Mouse (Mus musculus) embryonic facial prominence, embryonic 12.5 days (tissue): Measurements from ENCODE around the gene Olfr1511. TPM values are rescaled to one million over a fixed set of nuclear protein-coding genes. Genes with fewer than 3 reads are reported as not detected.
"Not testable (repeated sequence)": the region's sequence is repeated elsewhere in the genome, so short reads cannot be mapped to it uniquely, and the experiment has no call there.

ENCODE experiments used
- ATAC-seq: fragments of 200-750 bp; cut with Nextera tagmentation; 2 replicates; pipeline ENCODE4 v1.8.0; 2017; ENCODE audit not compliant: insufficient number of reproducible peaks, insufficient read depth, low FRiP score, low TSS enrichment
- H3K27ac ChIP-seq: fragments of 300-500 bp; sonication (generic); 2 replicates; pipeline ENCODE4 v1.5.1; 2016; ENCODE audit warnings: mild to moderate bottlenecking
- H3K27me3 ChIP-seq: fragments of 300-500 bp; sonication (generic); 2 replicates; pipeline ENCODE4 v1.6.1; 2016; ENCODE audit warnings: mild to moderate bottlenecking, moderate library complexity
- H3K36me3 ChIP-seq: fragments of 300-500 bp; sonication (generic); 2 replicates; pipeline ENCODE4 v1.6.1; 2016; ENCODE audit warnings: mild to moderate bottlenecking
- H3K4me1 ChIP-seq: fragments of 300-500 bp; sonication (generic); 2 replicates; pipeline ENCODE4 v1.6.1; 2016
- H3K4me2 ChIP-seq: fragments of 300-500 bp; sonication (generic); replicated peaks from 2 replicates; pipeline ENCODE4 v1.6.1; 2016; ENCODE audit warnings: mild to moderate bottlenecking, moderate library complexity
- H3K4me3 ChIP-seq: fragments of 300-500 bp; sonication (generic); 2 replicates; pipeline ENCODE4 v1.5.1; 2016; ENCODE audit warnings: mild to moderate bottlenecking
- H3K9ac ChIP-seq: fragments of 300-500 bp; sonication (generic); 2 replicates; pipeline ENCODE4 v1.6.1; 2016; ENCODE audit warnings: mild to moderate bottlenecking, moderate library complexity
- H3K9me3 ChIP-seq: fragments of 300-500 bp; sonication (generic); 2 replicates; pipeline ENCODE4 v1.6.1; 2016; ENCODE audit warnings: mild to moderate bottlenecking, moderate library complexity
- WGBS: fragments of 180-500 bp; shearing (Covaris S2); methylation state at CpG from one replicate; pipeline ENCODE4 v1.1.7; 2016; 5-methylcytosine and 5-hydroxymethylcytosine counted together
- polyA plus RNA-seq: library from polyadenylated mRNA; unstranded; fragments of >200 nt; fragmentation: Nextera tagmentation; extraction: Ambion mirVana; gene quantifications from 2 replicates; pipeline ENCODE4 v1.2.1, GENCODE M21; 2016

Gene Olfr1511
- polyA plus RNA-seq: 0.10 TPM in 1 of 2 replicates, not detected in the other

DNA sequence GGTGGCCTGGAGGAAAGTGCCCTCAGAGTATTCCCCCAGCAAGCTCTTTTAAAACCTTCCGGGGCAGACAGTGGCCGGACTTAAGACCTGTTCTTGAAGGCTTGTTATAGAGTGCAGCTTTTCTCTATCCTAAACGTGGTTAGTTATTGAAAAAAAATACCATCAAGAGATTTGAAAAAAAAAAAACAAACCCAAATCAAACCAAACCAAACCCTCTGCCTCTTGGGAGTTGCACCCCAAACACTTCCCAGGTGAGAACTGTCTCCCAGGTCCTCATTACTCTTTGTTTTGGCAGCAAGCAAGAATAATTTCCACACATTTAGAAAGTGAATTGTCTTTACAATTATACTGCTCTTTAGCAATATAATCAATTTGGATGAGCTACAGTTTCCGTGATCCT is at the start of gene Olfr1511:
Gene Olfr1511, minus strand, starts transcription at position 101 of the 400 bp plus-strand sequence.
- H3K27me3 ChIP-seq: no peaks in the 10 kb centered on the region
- ATAC-seq: no peak
- no peaks in the 10 kb centered on the region for H3K4me1 ChIP-seq
- H3K36me3 ChIP-seq: no peaks in the 10 kb centered on the region
- H3K4me3 ChIP-seq: no peak within 1 kb of the TSS
- no peak within 1 kb of the TSS for H3K9ac ChIP-seq
- WGBS: 77% methylated on average over 4 of the region's 4 CpGs
- no peak within 1 kb of the TSS for H3K4me2 ChIP-seq
- no peaks in the 10 kb centered on the region for H3K9me3 ChIP-seq
- H3K27ac ChIP-seq: no peak within 1 kb of the TSS

DNA sequence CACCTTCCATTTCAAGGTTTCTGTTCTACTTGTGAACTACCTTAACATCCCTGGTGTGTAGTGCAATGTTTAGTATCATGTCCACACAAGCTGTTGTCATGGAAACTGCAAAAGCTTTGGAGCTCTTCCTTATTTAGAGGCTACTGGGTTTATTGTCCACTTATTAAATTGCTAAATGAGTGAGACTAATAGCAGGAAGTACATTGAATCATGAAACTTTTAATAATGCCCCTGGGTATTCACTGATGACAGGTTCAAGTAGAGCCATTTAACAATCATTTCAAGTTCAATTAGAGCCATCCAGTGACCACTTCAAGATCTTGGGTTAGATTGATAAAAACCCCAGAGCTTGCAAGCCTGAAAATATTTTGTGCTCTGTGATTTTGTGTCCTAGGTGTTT is 45.5 kb upstream of the Olfr1511 start, which contains the start of gene Olfr1509:
Gene Olfr1509, plus strand, starts transcription at position 301 of the 400 bp plus-strand sequence.
- Histone ChIP-seq H3K27me3 (no peaks in the 10 kb centered on the region), H3K4me3 (no peak within 1 kb of the TSS), H3K9ac (no peak within 1 kb of the TSS), H3K27ac (no peak within 1 kb of the TSS), H3K4me1 (no peaks in the 10 kb centered on the region), H3K36me3 (no peaks in the 10 kb centered on the region), H3K4me2 (no peak within 1 kb of the TSS), H3K9me3 (no peaks in the 10 kb centered on the region)
- no peak for ATAC-seq

DNA sequence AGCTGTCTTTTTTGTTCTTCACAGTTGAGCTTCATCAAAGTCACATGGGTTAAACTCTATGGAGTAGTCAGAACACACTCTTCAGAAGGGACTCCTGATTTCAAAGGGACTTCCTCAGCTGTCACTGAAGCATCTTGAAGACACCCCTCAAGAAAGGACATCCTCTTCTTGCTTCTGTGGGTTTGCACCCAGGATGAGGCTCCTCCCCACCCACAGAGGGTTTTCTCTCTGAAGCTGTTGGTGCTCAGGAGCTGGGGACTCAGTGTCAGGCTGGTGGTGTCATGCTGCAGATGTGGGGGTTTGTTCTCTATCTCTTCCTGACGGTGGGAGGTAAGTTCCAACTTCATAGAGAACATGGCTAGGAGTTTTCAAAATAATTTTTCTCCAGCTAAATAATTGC is 30.5 kb upstream of the Olfr1511 start:
- Histone ChIP-seq H3K9ac (no peak overlapping the region), H3K27ac (no peak overlapping the region), H3K4me2 (no peak overlapping the region), H3K27me3 (no peaks in the 10 kb centered on the region), H3K4me1 (no peaks in the 10 kb centered on the region), H3K9me3 (no peaks in the 10 kb centered on the region), H3K4me3 (no peak overlapping the region), H3K36me3 (no peaks in the 10 kb centered on the region)
- 88% methylated on average over 1 of the region's 1 CpGs for WGBS
- ATAC-seq: no peak

DNA sequence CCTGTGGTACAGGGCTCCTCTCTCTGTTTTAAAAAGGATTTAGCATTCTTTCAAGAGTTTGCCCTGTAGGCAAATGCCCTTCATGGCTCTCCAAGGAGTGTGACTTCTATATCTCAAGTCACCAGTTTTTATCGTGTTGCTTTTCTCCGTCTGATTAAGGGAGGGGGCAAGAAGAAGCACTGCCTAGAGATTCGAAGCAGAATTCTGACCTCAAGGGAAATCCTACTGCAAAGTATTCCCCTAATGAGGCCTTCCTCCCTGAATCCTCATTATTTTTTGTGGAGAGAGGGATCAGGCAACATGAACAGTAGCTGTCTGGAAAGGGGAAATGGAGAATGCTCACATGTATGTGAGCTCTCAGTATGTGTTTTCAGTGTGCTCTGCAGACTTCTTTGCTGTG is 17.1 kb upstream of the Olfr1511 start, which contains the start of gene Olfr1510:
Gene Olfr1510, minus strand, starts transcription at position 101 of the 400 bp plus-strand sequence.
- H3K36me3 ChIP-seq: no peaks in the 10 kb centered on the region
- no peak within 1 kb of the TSS for H3K4me3 ChIP-seq
- ATAC-seq: no peak
- H3K27me3 ChIP-seq: no peaks in the 10 kb centered on the region
- no peaks in the 10 kb centered on the region for H3K4me1 ChIP-seq
- H3K9ac ChIP-seq: no peak within 1 kb of the TSS
- WGBS: 91% methylated on average over 3 of the region's 3 CpGs
- no peaks in the 10 kb centered on the region for H3K9me3 ChIP-seq
- no peak within 1 kb of the TSS for H3K27ac ChIP-seq
- H3K4me2 ChIP-seq: no peak within 1 kb of the TSS

DNA sequence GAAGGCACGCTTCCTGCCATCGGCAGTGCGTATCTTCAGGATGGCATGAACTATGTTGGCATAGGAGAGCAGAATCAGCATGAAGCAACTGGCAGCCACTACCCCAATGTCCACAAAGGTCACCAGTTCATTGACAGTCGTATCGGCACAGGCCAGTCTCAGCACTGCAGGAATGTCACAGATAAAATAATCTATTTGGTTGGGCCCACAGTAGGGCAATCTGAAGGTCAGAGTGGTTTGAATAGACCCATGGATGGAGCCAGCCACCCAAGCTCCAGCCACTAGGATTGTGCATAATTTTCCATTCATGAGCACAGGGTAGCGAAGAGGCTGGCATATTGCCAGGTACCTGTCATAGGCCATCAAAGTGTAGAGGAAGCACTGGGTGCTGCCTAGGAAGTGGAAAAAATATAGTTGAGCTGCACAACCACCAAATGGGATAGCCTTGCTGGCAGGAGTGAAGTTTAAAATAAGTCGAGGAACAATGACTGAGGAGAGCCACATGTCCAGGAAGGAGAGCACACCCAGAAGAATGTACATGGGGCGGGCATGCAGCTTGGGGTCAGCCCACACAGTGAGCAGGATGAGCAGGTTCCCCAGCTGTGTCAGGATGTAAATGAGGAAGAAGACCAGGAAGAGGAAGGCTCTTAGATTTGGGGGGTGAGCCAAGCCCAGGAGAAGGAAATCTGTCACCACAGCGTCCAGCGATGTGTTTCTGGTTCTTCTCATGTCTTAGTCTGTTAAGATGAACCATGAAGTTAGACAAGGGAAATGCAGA is 13.2 kb upstream of the Olfr1511 start:
- not testable (repeated sequence) for H3K4me3 ChIP-seq, H3K4me2 ChIP-seq, H3K9ac ChIP-seq, ATAC-seq, H3K9me3 ChIP-seq, H3K27me3 ChIP-seq, H3K27ac ChIP-seq, H3K36me3 ChIP-seq, H3K4me1 ChIP-seq
- 79% methylated on average over 7 of the region's 10 CpGs for WGBS

DNA sequence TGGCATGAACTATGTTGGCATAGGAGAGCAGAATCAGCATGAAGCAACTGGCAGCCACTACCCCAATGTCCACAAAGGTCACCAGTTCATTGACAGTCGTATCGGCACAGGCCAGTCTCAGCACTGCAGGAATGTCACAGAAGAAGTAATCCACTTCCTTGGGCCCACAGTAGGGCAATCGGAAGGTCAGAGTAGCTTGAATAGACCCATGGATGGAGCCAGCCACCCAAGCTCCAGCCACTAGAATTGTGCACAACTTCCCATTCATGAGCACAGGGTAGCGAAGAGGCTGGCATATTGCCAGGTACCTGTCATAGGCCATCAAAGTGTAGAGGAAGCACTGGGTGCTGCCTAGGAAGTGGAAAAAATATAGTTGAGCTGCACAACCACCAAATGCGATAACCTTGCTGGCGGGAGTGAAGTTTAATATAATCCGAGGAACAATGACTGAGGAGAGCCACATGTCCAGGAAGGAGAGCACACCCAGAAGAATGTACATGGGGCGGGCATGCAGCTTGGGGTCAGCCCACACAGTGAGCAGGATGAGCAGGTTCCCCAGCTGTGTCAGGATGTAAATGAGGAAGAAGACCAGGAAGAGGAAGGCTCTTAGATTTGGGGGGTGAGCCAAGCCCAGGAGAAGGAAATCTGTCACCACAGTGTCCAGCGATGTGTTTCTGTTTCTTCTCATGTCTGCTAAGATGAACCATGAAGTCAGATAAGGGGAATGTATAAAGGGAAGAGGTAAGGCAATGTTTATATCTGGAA is 6.9 kb downstream of the Olfr1511 start:
- H3K9me3 ChIP-seq, H3K4me2 ChIP-seq, H3K9ac ChIP-seq, H3K4me1 ChIP-seq, H3K36me3 ChIP-seq, ATAC-seq, H3K27ac ChIP-seq, H3K27me3 ChIP-seq, H3K4me3 ChIP-seq: not testable (repeated sequence)
- WGBS: 87% methylated on average over 9 of the region's 9 CpGs

DNA sequence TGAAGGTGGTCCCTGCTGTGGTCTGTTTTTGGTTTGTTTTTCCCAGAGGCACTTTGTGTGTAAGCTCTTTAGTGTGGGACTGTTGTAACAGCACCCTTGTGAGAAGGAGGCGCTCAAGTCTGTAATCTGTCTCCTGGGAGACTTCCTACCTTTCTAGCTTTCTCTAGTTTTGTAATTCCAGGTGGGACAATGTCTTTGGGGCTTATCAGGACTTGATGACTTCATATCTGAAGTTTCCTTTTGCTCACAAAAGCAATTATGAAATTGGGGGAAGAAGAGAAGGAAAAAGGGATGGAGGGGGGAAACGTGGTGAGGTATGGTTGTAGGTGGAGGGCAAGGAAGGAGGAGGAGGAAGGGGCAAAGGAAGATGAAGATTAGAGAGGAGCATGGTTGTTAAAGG is 18.1 kb downstream of the Olfr1511 start, which contains the start of gene Olfr1512:
Gene Olfr1512, minus strand, starts transcription at position 101 of the 400 bp plus-strand sequence.
- H3K4me1 ChIP-seq: no peaks in the 10 kb centered on the region
- ATAC-seq: no peak
- no peak within 1 kb of the TSS for H3K4me3 ChIP-seq
- no peaks in the 10 kb centered on the region for H3K9me3 ChIP-seq
- H3K27me3 ChIP-seq: no peaks in the 10 kb centered on the region
- H3K36me3 ChIP-seq: no peaks in the 10 kb centered on the region
- 72% methylated on average over 2 of the region's 2 CpGs for WGBS
- H3K27ac ChIP-seq: no peak within 1 kb of the TSS
- H3K4me2 ChIP-seq: no peak within 1 kb of the TSS
- H3K9ac ChIP-seq: no peak within 1 kb of the TSS

DNA sequence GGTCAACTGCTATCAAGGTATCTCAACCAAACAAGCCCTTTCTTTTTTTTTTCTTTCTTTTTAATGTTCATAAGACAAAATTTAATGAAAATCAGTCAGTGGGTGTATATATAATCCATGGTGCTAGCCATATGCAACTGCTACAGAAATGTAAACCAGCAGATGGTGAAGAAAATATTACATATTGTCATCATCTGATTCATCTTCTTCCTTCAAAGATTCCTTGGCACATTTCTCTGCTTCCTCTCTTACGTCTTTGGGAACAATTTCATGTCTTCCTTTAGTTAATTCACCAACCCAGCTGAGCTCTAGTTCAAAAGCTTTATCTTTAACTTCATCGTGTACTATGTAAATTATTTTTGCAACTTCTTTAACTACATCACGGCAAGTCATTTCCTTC is 28.4 kb downstream of the Olfr1511 start:
- no peak overlapping the region for H3K27ac ChIP-seq
- H3K4me3 ChIP-seq: no peak overlapping the region
- H3K36me3 ChIP-seq: no peaks in the 10 kb centered on the region
- H3K27me3 ChIP-seq: no peaks in the 10 kb centered on the region
- no peak overlapping the region for H3K4me2 ChIP-seq
- 85% methylated on average over 3 of the region's 3 CpGs for WGBS
- no peak for ATAC-seq
- H3K4me1 ChIP-seq: no peaks in the 10 kb centered on the region
- H3K9ac ChIP-seq: no peak overlapping the region
- H3K9me3 ChIP-seq: no peaks in the 10 kb centered on the region

DNA sequence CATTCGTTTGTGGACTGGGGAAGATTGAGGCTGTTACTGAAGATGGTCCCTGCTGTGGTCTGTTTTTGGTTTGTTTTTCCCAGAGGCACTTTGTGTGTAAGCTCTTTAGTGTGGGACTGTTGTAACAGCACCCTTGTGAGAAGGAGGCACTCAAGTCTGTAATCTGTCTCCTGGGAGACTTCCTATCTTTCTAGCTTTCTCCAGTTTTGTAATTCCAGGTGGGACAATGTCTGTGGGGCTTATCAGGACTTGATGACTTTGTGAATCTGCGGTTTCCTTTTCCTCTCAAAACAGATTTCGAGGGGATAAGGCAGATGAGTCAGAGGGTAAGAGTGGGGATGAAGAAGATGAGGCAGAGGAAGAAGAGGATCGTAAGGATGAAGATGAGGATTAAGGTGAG is 40.9 kb downstream of the Olfr1511 start, which contains the start of gene Olfr1513:
Gene Olfr1513, minus strand, starts transcription at position 101 of the 400 bp plus-strand sequence.
- no peak within 1 kb of the TSS for H3K4me3 ChIP-seq
- H3K9me3 ChIP-seq: no peaks in the 10 kb centered on the region
- H3K27me3 ChIP-seq: no peaks in the 10 kb centered on the region
- no peak within 1 kb of the TSS for H3K27ac ChIP-seq
- no peaks in the 10 kb centered on the region for H3K4me1 ChIP-seq
- no peak within 1 kb of the TSS for H3K4me2 ChIP-seq
- H3K36me3 ChIP-seq: no peaks in the 10 kb centered on the region
- WGBS: 81% methylated on average over 4 of the region's 4 CpGs
- no peak within 1 kb of the TSS for H3K9ac ChIP-seq
- ATAC-seq: no peak

Other genes starting within 250 kb of the Olfr1511 start
- gene Supt16, start 200.0 kb downstream of the Olfr1511 start, polyA plus RNA-seq: 74.9 and 77.4 TPM in 2 replicates
- gene Chd8, start 139.6 kb downstream of the Olfr1511 start, polyA plus RNA-seq: 56.5 and 56.7 TPM in 2 replicates
- gene Tox4, start 118.2 kb downstream of the Olfr1511 start, polyA plus RNA-seq: 47.4 and 50.2 TPM in 2 replicates
- 26.4 and 27.4 TPM in 2 replicates for gene Rab2b, start 117.8 kb downstream of the Olfr1511 start, polyA plus RNA-seq
- 51.9 and 59.9 TPM in 2 replicates for gene Mettl3, start 92.3 kb downstream of the Olfr1511 start, polyA plus RNA-seq
- gene Sall2, start 68.6 kb downstream of the Olfr1511 start, polyA plus RNA-seq: 41.4 and 42.1 TPM in 2 replicates
- not detected in 2 replicates for gene Olfr1513, start 41.0 kb downstream of the Olfr1511 start, polyA plus RNA-seq
- not detected in 2 replicates for gene Olfr1512, start 18.2 kb downstream of the Olfr1511 start, polyA plus RNA-seq
- gene Olfr1510, start 17.0 kb upstream of the Olfr1511 start, polyA plus RNA-seq: not detected in 2 replicates
- gene Olfr1509, start 45.6 kb upstream of the Olfr1511 start, polyA plus RNA-seq: not detected in 2 replicates
- not detected in 2 replicates for gene Olfr1508, start 70.1 kb upstream of the Olfr1511 start, polyA plus RNA-seq
- not detected in 2 replicates for gene Olfr1507, start 98.4 kb upstream of the Olfr1511 start, polyA plus RNA-seq